Mouse (Mus musculus): ENCODE results near the gene Mrps34. TPM values are rescaled to one million over a fixed set of nuclear protein-coding genes. Genes with fewer than 3 reads are reported as not detected.
A peak's percentile ranks its signal among the peaks of the same experiment; 100 is the strongest.

Mrps34 gene
- total and polyA plus RNA-seq, 3 experiments = 56.5 to 80.5 (median 57.2) TPM

GRCm38 (mm10) chr17:24902671-24903474 lies 8.0 kb downstream of the Mrps34 start:
- DNase-seq (ENCODE audit: extremely low read depth) = no peak
- Histone ChIP-seq H3K9ac (ENCODE audit: insufficient read depth, low read depth) (no peak overlapping the region), H3K36me3 (replicated peaks in 1 of 2; ENCODE audit: control insufficient read depth in 1 of 2, insufficient read depth in 1 of 2, low read length in 1 of 2) (peaks cover 98 to 100% of the 10 kb centered on the region in 2 experiments), H3K79me2 (replicated peaks; ENCODE audit: control insufficient read depth, extremely low read depth, insufficient read depth, poor library complexity, severe bottlenecking) (no peaks in the 10 kb centered on the region), H3K9me3 (replicated peaks; ENCODE audit: low read length) (no peaks in the 10 kb centered on the region), H3K4me1 (ENCODE audit: control insufficient read depth in 1 of 2, insufficient read depth in 2 of 2) (peaks cover 4 to 8% of the 10 kb centered on the region in 2 experiments; a peak in 2 of 4 replicates), H3K4me2 (ENCODE audit: insufficient read depth, low read depth, poor library complexity, severe bottlenecking) (no peak overlapping the region), H3K27ac (ENCODE audit: insufficient read depth, low read depth) (no peak overlapping the region), H3K4me3 (replicated peaks in 1 of 3; ENCODE audit: low read depth in 2 of 3, low read length in 2 of 3, poor library complexity in 1 of 3) (no peak overlapping the region), H3K27me3 (replicated peaks) (no peaks in the 10 kb centered on the region)
- TF ChIP-seq MAZ (IDR thresholded peaks at IDR 0.05; ENCODE audit: low read depth, low read length) (no peak), POLR2AphosphoS2 (IDR thresholded peaks at IDR 0.05; ENCODE audit: low read depth, low read length) (no peak), NRF1 (IDR thresholded peaks at IDR 0.05; ENCODE audit: low read depth, low read length) (no peak), SMC3 (IDR thresholded peaks at IDR 0.05; ENCODE audit: low read depth, low read length) (peak; percentile 13; the same call in 1 of the 2 replicates), RAD21 (IDR thresholded peaks at IDR 0.05; ENCODE audit: low read depth, low read length) (peak; percentile 19), NELFE (IDR thresholded peaks at IDR 0.05; ENCODE audit: low read depth, low read length) (no peak), MXI1 (IDR thresholded peaks at IDR 0.05; ENCODE audit: low read depth, low read length) (no peak), UBTF (IDR thresholded peaks at IDR 0.05; ENCODE audit: low read depth, low read length) (no peak), ZMIZ1 (IDR thresholded peaks at IDR 0.05; ENCODE audit: low read depth, low read length) (no peak), ELF1 (IDR thresholded peaks at IDR 0.05; ENCODE audit: low read depth, low read length) (no peak), HCFC1 (IDR thresholded peaks at IDR 0.05; ENCODE audit: low read depth, low read length) (no peak), ZNF384 (IDR thresholded peaks at IDR 0.05; ENCODE audit: low read depth, low read length) (no peak), USF1 (IDR thresholded peaks at IDR 0.05; ENCODE audit: low read depth, low read length) (no peak), CTCF (conservative IDR thresholded peaks at IDR 0.05 in 1 of 2, IDR thresholded peaks at IDR 0.05 in 1 of 2; ENCODE audit: low read depth in 2 of 2, low read length in 2 of 2) (peak in 1 of 2 experiments; percentile 54; a peak in 2 of 4 replicates), MAX (IDR thresholded peaks at IDR 0.05; ENCODE audit: low read length) (no peak), JUN (IDR thresholded peaks at IDR 0.05; ENCODE audit: insufficient read depth, low read depth, low read length) (no peak), IRF4 (IDR thresholded peaks at IDR 0.05; ENCODE audit: low read depth, low read length) (no peak), ZC3H11A (IDR thresholded peaks at IDR 0.05; ENCODE audit: low read depth, low read length) (no peak), CHD2 (IDR thresholded peaks at IDR 0.05; ENCODE audit: low read length) (no peak), PAX5 (IDR thresholded peaks at IDR 0.05; ENCODE audit: low read length) (no peak), MAFK (IDR thresholded peaks at IDR 0.05; ENCODE audit: insufficient replicate concordance, low read length) (no peak), JUND (conservative IDR thresholded peaks at IDR 0.05; ENCODE audit: low read depth, low read length) (no peak), TBP (conservative IDR thresholded peaks at IDR 0.05; ENCODE audit: low read depth, low read length) (no peak), TCF12 (IDR thresholded peaks at IDR 0.05; ENCODE audit: low read depth, low read length) (no peak), POLR2A (IDR thresholded peaks at IDR 0.05; ENCODE audit: low read depth, low read length) (no peak), EP300 (IDR thresholded peaks at IDR 0.05; ENCODE audit: low read length) (no peak)
- in situ Hi-C loops (cut with MboI; ENCODE audit: low pct_ligation_motif_present, low pct_unique_long_range_greater_than_20kb, low sequenced_read_pairs) (no loop called here), dilution Hi-C loops (cut with MboI; ENCODE audit: extremely low pct_ligation_motif_present, extremely low pct_unique_long_range_greater_than_20kb, low sequenced_read_pairs) (no loop called here)
